Mouse (Mus musculus) lung, adult 2 months (tissue): ENCODE measurements at regions not wholly inside any gene's neighbourhood (a gene's known extent, or its start where the extent isn't known, plus 50 kb on each side); places are given as distances from the start of the nearest gene placed in this dataset.

ENCODE experiments used
- DNase-seq: peaks from one replicate; pipeline ENCODE4 v3.0.0; 2022
- H3K4me1 ChIP-seq: fragments of 200-500 bp; 2 replicates; pipeline ENCODE4 v1.6.1; 2011; ENCODE audit warnings: low read length; ENCODE audit not compliant: control insufficient read depth, insufficient read depth
- H3K4me3 ChIP-seq: fragments of 200-500 bp; replicated peaks from 2 replicates; pipeline ENCODE3; 2011; ENCODE audit warnings: low read depth, mild to moderate bottlenecking, control low read depth, low read length; ENCODE audit errors: extremely low read depth
- CTCF ChIP-seq: fragments of 200-500 bp; IDR thresholded peaks from 2 replicates; pipeline ENCODE4 v1.5.1; 2011; ENCODE audit warnings: mild to moderate bottlenecking, low read length, control low read depth; ENCODE audit not compliant: insufficient read depth
- POLR2A ChIP-seq: fragments of 200-500 bp; IDR thresholded peaks from 2 replicates; pipeline ENCODE4 v1.6.1; 2011; ENCODE audit warnings: low read depth, mild to moderate bottlenecking, control low read depth, low read length, borderline replicate concordance; ENCODE audit errors: extremely low read depth
- WGBS: fragments of 180-500 bp; shearing (Covaris S2); methylation state at CpG from one replicate; pipeline ENCODE4 v1.1.7; 2018; 5-methylcytosine and 5-hydroxymethylcytosine counted together

DNA sequence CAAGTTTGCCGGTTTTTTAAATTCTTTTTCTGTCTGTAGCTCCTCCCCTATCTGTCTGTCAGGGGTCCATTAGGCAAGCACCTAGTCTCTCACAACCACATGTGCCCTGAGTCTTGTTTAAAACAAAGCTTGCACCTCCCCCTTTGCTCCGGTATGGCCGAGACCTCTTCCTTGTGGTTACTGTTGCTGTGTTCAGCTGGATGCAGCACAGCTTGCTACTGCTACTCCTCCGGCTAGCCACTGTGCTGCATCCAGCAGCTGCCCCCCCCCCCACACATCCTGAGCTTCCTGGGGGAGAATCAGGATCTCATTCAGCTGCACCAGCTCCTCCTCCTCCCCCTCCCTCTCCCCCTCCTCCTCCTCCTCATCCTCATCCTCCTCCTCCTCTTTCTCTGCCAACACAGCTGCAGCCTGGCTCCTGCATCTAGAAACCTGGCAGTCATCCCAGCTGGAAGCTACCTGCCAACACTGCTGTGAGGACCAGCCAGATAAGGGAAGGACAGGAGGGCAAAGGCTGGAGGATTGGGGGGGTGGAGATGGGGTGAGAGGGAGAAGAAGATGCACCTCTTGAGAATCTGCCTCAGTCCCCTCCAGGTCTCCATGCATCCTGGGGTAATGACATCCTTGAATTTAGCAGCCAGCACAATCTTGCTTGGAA is 114.8 kb upstream of the Tmem260 start:
- H3K4me3 ChIP-seq = no peak overlapping the region
- H3K4me1 ChIP-seq = peaks cover 8% of the 10 kb centered on the region; the same call in 1 of the 2 replicates
- TF ChIP-seq POLR2A (no peak), CTCF (no peak)
- 3% methylated on average over 4 of the region's 4 CpGs for WGBS
- DNase-seq = peak; percentile 17

DNA sequence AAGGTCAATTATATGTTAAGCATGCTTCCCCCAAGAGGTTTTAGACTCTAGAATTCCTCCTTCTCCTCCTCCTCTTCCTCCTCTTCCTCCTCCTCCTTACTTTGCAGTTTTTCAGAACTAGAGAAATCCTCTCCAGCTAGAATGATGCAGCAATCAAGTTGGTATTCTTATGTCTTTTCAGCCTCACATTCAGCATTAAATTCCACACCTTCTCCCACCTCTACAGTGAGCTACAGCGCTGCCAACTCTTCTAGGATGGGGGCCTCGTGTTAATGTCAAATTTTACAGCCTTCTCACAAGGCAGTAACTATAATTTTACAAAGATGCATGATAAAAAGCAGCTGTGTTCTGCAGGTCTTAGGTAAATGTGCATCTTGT is 114.3 kb upstream of the Tmem260 start:
- DNase-seq = no peak
- TF ChIP-seq POLR2A (no peak), CTCF (no peak)
- peaks cover 8% of the 10 kb centered on the region; the same call in 1 of the 2 replicates for H3K4me1 ChIP-seq
- WGBS = 74% methylated on average over 2 of the region's 2 CpGs
- H3K4me3 ChIP-seq = no peak overlapping the region

DNA sequence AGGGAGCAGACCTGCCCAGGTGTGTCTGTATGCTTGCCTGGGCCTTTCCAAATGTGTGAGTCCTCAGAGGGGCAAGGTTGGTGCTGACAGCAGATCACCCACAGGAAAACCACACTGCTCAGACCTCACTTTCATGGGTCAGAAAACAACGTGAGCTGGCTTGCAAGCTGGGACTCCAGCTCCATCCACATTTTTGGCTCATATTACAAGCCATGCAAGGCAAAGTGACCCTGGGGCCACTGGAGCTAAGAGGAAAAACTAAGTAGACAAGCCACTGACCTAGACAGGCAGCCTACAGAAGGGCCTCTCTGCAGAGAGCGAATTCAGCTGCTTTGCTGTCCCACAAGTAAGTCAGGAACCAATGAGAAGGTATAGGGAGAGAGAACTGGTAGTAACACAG is 113.7 kb upstream of the Tmem260 start:
- peaks cover 8% of the 10 kb centered on the region; the same call in 1 of the 2 replicates for H3K4me1 ChIP-seq
- 49% methylated on average over 2 of the region's 2 CpGs for WGBS
- no peak for TF ChIP-seq POLR2A
- no peak for TF ChIP-seq CTCF
- DNase-seq = no peak
- H3K4me3 ChIP-seq = no peak overlapping the region

DNA sequence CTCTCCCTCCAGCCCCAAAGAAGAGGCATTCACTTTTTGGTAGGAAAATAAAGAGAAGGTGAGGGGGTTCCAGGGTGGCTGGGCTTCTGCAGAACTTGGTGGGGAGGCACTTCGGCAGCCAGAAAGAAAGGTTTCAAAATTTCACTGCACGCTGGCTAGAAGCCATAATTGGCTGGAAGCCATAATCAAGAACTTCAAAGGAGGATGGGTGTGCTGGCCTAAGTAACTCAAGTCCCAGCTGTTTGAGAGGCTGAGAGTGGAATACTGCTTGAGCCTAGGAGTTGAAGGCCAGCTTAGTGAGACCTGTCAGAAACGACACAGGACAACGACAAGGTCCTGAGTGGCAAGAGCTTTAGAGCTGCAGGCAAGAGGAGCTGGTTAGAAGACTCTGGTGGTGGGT is 113.3 kb upstream of the Tmem260 start:
- Histone ChIP-seq H3K4me3 (no peak overlapping the region), H3K4me1 (peaks cover 8% of the 10 kb centered on the region; the same call in 1 of the 2 replicates)
- TF ChIP-seq POLR2A = no peak
- no peak for TF ChIP-seq CTCF
- DNase-seq = peak; percentile 34
- 22% methylated on average over 4 of the region's 4 CpGs for WGBS

DNA sequence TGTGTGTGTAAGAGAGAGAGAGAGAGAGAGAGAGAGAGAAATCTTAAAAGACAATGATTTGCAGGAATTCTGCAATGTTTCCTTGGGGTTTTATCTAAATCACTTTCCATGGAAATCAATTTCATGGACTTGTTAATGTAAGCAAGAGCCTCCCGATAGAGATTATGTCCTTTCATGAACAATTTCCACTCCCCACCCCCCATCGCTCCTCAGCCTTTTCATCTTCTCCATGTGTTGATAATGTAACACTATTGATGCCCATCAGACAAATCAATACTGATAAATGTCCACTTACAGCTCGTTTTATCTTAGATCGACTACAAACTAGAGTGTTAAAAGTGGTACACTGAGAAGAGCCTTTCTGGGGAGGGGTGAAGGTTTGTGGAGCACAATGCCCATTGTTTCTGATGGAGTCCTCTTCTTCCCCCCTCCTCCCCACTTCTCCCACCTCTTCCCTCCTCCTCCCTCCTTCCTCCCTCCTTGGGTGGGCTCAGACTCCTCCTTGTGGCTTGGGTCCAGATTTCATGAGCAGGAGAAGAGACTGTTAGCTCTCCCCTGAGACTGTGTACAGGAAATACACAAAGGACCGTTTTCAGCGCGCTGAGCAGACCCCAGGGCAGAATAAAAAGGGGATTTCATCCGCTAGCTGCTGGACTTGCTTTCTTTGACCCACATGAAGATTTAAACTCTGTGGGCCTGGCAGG is 111.7 kb upstream of the Tmem260 start:
- DNase-seq = no peak
- 44% methylated on average over 8 of the region's 8 CpGs for WGBS
- Histone ChIP-seq H3K4me3 (no peak overlapping the region), H3K4me1 (peaks cover 8% of the 10 kb centered on the region; the same call in 1 of the 2 replicates)
- TF ChIP-seq CTCF (no peak), POLR2A (no peak)

DNA sequence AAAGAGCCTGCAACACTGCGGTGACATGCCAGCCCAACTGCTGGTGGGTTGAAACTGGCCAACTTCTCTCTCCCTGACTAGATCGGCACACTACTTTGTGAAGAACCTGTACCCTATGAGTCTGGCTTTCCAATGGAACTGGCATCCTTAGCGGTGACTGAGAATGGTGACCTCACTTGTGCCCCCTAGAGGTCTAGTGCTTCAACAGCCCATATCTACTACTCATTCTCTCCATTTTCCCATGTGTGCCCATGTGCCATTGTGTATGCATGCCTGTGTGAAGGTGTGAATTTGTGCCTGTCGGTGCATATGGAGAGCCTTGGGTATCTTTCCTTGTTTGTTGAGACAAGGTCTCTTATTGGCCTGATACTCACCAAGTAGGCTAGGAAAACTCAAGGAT is 106.5 kb upstream of the Tmem260 start:
- Histone ChIP-seq H3K4me3 (no peak overlapping the region), H3K4me1 (no peaks in the 10 kb centered on the region)
- no peak for DNase-seq
- TF ChIP-seq POLR2A (no peak), CTCF (no peak)
- WGBS = 76% methylated on average over 4 of the region's 4 CpGs

DNA sequence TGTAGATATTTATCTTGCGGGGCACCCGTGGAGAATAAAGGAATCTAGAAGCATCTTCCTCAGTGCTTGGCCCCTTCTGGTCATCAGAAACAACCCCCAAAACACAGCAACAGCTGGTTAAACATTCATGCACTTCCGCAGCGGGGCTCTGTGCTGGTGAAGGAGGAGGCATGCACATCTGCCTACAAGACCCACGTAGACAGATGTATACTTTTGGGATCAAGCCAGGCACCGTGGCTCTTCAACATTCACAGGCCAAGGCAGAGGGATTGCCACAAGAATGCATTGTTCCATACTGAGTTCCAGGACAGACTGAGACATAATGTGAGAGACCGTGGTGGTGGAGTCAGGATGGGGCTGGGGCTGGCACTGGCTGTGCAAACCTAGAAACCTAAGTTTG is 103.0 kb upstream of the Tmem260 start:
- no peak overlapping the region for H3K4me3 ChIP-seq
- DNase-seq = no peak
- no peak for TF ChIP-seq CTCF
- no peak for TF ChIP-seq POLR2A
- H3K4me1 ChIP-seq = no peaks in the 10 kb centered on the region
- 68% methylated on average over 7 of the region's 7 CpGs for WGBS

DNA sequence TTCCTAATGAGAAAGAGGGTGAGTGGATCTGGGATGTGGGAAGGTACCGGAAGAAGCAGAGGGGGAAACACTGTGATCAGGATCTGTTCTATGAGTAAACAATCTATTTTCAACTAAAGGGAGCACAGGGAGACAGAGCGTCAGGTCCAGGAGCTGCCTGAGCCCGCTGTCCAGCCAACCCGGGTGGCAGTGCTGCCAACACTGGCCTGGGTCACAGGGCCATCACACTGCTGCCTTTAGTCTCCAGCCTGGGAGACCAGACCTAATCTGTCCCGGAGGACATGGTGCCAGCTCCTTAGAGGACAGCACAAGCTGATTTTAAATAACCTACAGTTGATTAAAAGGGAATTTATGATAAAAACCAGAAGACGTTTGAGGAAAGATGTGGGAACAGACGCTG is 100.0 kb upstream of the Tmem260 start:
- Histone ChIP-seq H3K4me3 (no peak overlapping the region), H3K4me1 (no peaks in the 10 kb centered on the region)
- WGBS = 82% methylated on average over 7 of the region's 7 CpGs
- DNase-seq = no peak
- TF ChIP-seq POLR2A (no peak), CTCF (no peak)

DNA sequence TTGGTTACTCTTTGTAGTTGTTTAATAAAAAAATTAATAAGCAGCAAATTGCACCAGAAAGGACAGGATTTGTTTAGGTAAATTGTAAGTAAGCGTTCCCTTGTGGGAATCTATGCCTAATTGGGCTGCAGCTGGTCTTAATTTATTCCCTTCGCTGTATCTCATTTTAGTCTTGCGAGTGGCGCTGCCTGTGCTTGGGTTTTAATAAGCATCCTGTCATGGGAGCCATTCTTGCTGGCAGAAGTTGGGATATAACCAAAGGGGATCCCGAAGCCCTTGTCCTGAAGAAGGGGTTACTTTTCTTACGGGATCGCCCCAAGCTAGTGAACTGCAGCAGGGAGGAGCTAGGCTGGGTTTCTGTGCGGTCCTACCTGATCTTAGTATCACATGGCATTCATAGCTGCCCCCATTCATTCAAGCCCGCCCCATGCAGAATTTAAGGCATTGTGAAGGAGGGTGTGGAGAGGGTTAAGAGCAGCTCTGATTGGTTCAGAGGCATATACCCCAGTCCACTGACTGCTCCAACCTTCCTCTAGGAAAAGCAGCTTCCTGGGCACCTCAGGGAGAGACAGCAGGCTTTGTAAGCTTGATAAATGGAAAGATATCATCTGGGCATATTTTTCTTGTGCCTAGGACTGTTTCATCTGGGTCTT is 96.4 kb upstream of the Tmem260 start:
- WGBS = 87% methylated on average over 9 of the region's 9 CpGs
- Histone ChIP-seq H3K4me1 (no peaks in the 10 kb centered on the region), H3K4me3 (no peak overlapping the region)
- DNase-seq = no peak
- TF ChIP-seq CTCF (no peak), POLR2A (no peak)
